Mouse (Mus musculus) heart, adult 9 months (tissue): ENCODE data around the gene Serpinb3a.
"Not testable (repeated sequence)": the region's sequence is repeated elsewhere in the genome, so short reads cannot be mapped to it uniquely, and the experiment has no call there.

Experiments
- DNase-seq, 2 experiments: peaks; one replicate each; pipeline ENCODE4 v3.0.0; 2022; ENCODE audit warnings: low spot score in 2 of 2

Gene Serpinb3a

DNA sequence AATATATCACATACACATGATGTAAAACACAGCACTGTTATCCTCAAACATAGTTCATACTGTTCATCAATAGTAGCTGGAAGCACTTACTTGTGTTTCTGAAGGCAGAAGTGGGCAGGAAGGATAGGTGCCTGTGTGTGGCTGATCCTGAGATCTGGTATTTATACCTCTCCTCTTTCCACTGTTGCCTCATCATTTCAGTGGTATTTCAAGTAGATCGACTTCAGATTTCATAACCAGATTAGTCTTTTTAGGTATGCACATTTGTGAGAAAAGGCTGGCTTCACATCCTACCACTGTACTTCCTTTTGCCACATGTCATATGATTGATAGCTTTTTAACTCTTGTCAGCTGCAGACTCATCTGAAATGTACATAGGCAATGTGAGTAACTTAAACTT is at the start of gene Serpinb3a:
Gene Serpinb3a, minus strand, starts transcription at position 101 of the 400 bp plus-strand sequence.
- DNase-seq, result no peak

DNA sequence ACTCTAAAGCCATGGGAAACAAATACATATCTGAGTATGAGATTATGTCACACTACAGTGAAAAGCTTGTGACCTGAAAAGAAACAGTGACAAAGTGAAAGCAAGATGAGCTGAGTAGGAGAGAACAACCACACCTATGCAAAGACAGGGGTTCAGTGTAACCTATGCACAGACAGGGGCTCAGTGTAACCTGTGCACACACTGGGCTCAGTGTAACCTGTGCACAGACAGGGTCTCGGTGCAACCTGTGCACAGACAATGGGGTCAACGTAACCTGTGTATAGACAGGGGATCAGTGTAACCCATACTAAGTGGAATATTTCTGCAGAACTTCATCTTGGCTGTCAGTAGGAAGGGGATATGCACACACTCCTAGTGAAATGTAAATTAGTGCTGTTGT is 46.3 kb upstream of the Serpinb3a start:
- DNase-seq, result no peak

DNA sequence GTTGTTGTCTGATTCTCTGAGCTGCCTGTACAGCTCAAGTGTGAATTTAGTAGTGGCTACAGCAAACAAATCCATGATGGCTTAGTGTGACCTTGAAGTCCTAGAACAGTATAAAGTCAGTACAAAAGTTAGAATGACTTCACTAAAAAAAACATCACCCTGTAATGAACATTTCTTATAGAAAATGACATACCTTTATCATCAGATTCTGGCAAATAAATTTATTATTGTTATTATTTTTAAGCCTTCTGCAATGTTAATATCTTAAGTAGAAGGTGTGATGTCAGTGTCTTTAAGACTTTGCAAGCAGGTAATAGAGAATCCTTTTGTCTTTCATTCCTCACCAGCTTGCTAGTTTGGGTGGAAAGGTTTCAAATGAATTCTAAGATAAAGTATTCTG is 31.3 kb upstream of the Serpinb3a start, which contains the start of gene Serpinb3d:
Gene Serpinb3d, minus strand, starts transcription at position 101 of the 400 bp plus-strand sequence.
- no peak for DNase-seq

DNA sequence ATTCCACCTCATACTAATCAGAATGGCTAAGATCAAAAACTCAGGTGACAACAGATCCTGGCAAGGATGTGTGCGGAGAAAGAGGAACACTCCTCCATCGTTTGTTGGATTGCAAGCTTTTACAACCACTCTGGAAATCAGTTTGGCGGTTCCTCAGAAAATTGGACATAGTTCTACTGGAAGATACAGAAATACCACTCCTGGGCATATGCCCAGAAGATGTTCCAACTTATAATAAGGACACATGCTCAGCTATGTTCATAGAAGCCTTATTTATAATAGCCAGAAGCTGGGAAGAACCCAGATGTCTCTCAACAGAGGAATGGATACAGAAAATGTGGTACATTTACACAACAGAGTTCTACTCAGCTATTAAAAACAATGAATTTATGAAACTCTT is 17.9 kb downstream of the Serpinb3a start:
- not testable (repeated sequence) for DNase-seq

GRCm38 (mm10) chr1:107025886-107026285 is 26.2 kb downstream of the Serpinb3a start:
- DNase-seq, result no peak

DNA sequence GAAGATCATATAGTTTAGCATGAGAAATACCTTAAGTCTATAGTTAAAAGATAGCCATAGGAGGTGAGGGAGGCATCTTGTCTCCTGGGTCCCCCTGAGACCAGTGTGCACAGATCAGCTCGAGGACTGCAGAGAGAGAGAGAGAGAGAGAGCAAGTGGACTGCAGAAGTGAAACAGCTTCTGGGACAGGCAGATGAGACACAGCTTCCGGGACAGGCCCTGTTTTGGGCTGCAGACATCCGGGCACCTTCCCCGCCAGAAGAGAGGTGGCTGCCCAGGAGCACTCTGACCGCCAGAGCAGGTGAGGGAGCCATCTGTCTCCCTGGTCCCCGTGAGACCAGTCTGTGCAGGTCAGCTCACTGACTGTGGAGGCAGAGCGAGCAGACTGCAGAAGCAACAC is 36.9 kb downstream of the Serpinb3a start:
- no peak for DNase-seq

DNA sequence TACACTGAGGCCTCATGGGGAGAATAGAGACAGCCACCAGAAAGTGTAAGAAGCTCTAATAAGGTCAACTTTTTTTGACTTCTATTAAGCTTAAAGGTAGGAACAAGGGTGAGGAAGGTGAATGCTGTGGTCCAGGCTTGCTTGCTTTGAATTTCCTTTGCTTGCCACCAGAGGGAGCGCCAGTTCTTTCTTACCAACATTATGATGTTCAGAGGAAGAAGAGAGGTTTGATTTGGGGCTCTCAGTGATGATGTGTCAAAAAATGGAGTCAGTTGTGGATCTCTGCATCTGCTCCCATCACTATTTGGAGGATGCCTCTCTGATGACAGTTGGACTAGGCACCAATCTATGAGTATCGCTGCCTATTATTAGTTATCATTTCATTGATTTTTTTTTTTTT is 37.6 kb downstream of the Serpinb3a start:
- DNase-seq, result no peak

GRCm38 (mm10) chr1:107006316-107006715 is 45.8 kb downstream of the Serpinb3a start:
- no peak for DNase-seq

- no peak for DNase-seq
Observed at GRCm38 (mm10) chr1:107001754-107002153, 50.3 kb downstream of the Serpinb3a start.

DNA sequence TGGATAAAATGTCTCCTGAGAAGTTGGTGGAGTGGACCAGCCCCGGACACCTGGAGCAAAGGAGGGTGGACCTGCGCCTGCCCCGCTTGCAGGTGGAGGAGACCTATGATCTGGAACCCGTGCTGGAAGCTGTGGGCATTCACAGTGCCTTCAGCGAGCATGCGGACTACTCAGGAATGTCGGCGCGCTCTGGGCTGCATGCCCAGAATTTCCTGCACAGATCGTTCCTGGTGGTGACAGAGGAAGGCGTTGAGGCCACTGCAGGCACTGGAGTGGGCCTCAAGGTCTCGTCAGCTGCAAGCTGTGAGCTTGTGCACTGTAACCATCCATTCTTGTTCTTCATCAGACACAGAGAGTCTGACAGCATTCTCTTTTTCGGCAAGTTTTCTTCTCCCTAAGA is 51.7 kb downstream of the Serpinb3a start:
- DNase-seq, result peak; percentile 2 to 17
